Mouse (Mus musculus): ENCODE measurements around the gene Cmtm6.

Gene Cmtm6

DNA sequence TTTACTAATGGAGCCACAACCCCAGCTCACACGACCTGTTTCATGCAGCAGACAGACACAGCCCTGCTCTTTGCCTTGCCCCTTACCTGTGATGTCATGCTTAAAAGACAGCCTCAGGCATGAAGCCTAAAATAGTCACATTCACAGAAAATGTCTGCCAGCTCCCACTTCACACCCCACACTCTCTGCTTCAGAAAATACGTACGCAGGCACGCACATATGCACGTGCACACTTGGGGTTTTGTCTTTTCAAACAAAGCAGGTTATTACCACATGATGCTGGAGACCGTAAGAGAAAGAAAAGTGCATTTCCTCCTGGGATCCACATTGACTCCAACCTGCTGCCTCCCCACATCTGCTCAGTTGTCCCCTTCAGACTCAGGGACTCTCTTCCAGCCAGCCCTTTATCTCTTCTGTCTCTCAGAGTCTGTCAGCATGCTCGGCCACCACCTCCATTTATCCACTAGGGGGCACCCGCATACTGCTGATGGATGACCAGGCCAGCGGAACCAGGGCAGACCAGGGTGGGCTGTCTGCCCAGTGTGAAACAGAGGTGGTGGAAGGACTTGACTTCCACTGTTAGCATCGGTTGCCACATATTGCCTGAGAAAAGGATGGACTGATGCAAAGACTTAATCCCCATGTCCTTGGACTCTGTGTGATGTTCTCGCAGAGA, 66.6 kb downstream of the Cmtm6 start:
- peak; percentile 24 for DNase-seq (ENCODE audit: low read depth, low spot score)

DNA sequence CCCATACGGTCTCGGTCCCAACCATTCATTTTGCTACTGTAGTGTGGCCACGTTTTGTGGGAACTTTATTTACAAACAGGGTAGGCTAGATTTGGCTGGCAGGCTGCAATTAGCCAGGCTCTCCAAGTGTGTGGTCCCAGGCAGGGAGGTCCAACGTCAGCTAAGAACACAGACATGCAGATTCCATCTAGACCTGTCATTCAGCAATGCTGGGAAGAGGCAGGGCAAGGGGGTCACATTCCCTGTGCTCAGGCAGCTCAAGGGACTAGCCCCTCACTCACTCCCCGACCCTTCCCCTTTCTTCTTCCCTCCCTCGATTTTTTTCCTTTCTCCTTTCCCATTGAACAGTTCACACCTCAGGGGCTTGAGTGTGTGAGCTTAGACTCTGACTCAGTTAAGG, 67.9 kb downstream of the Cmtm6 start:
- no peak for DNase-seq (ENCODE audit: low read depth, low spot score)
